In the genomic region with DNA sequence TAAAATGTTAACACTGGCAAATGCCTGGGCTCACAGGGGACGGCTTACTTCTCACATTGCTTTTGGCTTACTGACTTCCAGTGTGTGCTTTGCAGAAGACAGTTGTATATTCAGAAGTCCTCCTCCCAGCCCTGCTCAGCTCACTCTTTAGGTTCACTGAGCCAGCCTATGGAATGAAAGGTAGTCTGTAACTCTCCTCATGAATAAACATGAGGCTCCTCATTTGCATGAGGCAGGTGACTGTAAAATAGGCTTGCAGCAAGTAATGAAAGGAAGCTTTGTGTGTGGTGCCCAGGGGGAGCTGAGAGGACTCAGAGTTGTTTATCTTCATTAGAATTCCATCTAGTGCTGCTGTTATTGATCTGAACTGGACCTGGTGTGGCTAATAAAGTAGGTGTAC, we compare ENCODE assay signal across 12 mouse cellular contexts.
DNase-seq lines count a peak whose midpoint lies in the region; ATAC-seq and TF ChIP-seq lines count a peak whose summit lies in the region.
"Had no signal": no experiment of that assay in that cellular context is flagged by ENCODE, and none has a peak within 500 bp of the region (broad histone marks: within the 10 kb centered on the region; RNA-seq: fewer than 3 reads in every experiment).

No protein-coding gene starts in this region.

- no peak overlapping the region for H3K4me3 ChIP-seq in kidney, embryonic 15.5 days (replicated peaks)
- no peak overlapping the region for H3K4me3 ChIP-seq in kidney, adult 2 months (ENCODE audit: insufficient read depth, low read depth, low read length)
- H3K4me3 ChIP-seq in forebrain, embryonic 11.5 days (ENCODE audit: low read depth, low read length): no peak overlapping the region
- H3K4me3 ChIP-seq in hindbrain, embryonic 15.5 days: no peak overlapping the region
- H3K4me3 ChIP-seq in neural tube, embryonic 12.5 days: no peak overlapping the region
- H3K4me3 ChIP-seq in liver, embryonic 11.5 days (ENCODE audit: low read depth, low read length): no peak overlapping the region
- H3K4me3 ChIP-seq: limb, embryonic 12.5 days had no signal

- peak; percentile 67; the same call in 1 of the 2 replicates for ATAC-seq in kidney, embryonic 15.5 days (replicated peaks; ENCODE audit: low FRiP score)
- ATAC-seq in forebrain, embryonic 11.5 days (replicated peaks; ENCODE audit: low FRiP score): peak; percentile 90
- ATAC-seq in hindbrain, embryonic 15.5 days (ENCODE audit: low FRiP score, low read depth): peak; percentile 88
- ATAC-seq in neural tube, embryonic 12.5 days (ENCODE audit: low FRiP score, low read depth): peak; percentile 93
- ATAC-seq in liver, embryonic 11.5 days (replicated peaks; ENCODE audit: low FRiP score): no peak
- ATAC-seq: liver, postnatal 0 days had no signal

- H3K9ac ChIP-seq in kidney, embryonic 15.5 days: no peak overlapping the region
- no peak overlapping the region for H3K9ac ChIP-seq in forebrain, embryonic 11.5 days (ENCODE audit: low read length)
- H3K9ac ChIP-seq in hindbrain, embryonic 15.5 days: no peak overlapping the region
- H3K9ac ChIP-seq in neural tube, embryonic 12.5 days: no peak overlapping the region
- H3K9ac ChIP-seq in liver, embryonic 11.5 days (ENCODE audit: low read depth, low read length): no peak overlapping the region
- H3K9ac ChIP-seq: limb, embryonic 12.5 days; liver, postnatal 0 days had no signal

- H3K36me3 ChIP-seq in kidney, embryonic 15.5 days: no peaks in the 10 kb centered on the region
- no peaks in the 10 kb centered on the region for H3K36me3 ChIP-seq in kidney, adult 2 months (ENCODE audit: control insufficient read depth, insufficient read depth, low read length)
- H3K36me3 ChIP-seq in forebrain, embryonic 11.5 days (ENCODE audit: control insufficient read depth, insufficient read depth, low read length): no peaks in the 10 kb centered on the region
- no peaks in the 10 kb centered on the region for H3K36me3 ChIP-seq in hindbrain, embryonic 15.5 days
- H3K36me3 ChIP-seq in neural tube, embryonic 12.5 days: no peaks in the 10 kb centered on the region
- no peaks in the 10 kb centered on the region for H3K36me3 ChIP-seq in liver, embryonic 11.5 days (ENCODE audit: control insufficient read depth, insufficient read depth, low read length)
- H3K36me3 ChIP-seq: limb, embryonic 12.5 days had no signal

- TF ChIP-seq POLR2A in kidney, adult 2 months (IDR thresholded peaks at IDR 0.05; ENCODE audit: low read depth, low read length): no peak

- H3K27ac ChIP-seq in kidney, embryonic 15.5 days: no peak overlapping the region
- H3K27ac ChIP-seq in kidney, adult 2 months (ENCODE audit: insufficient read depth, low read depth, low read length): no peak overlapping the region
- H3K27ac ChIP-seq in forebrain, embryonic 11.5 days (ENCODE audit: low read depth, low read length): no peak overlapping the region; the same call in 1 of the 2 replicates
- peak overlapping the region; percentile 50; the same call in 1 of the 2 replicates for H3K27ac ChIP-seq in hindbrain, embryonic 15.5 days (replicated peaks)
- no peak overlapping the region for H3K27ac ChIP-seq in neural tube, embryonic 12.5 days
- no peak overlapping the region for H3K27ac ChIP-seq in liver, embryonic 11.5 days (ENCODE audit: low read depth, low read length)
- H3K27ac ChIP-seq: limb, embryonic 12.5 days had no signal

- WGBS in kidney, embryonic 15.5 days: 88% methylated on average over 1 of the region's 1 CpGs
- 67% methylated on average over 1 of the region's 1 CpGs for WGBS in kidney, adult 2 months
- 35% methylated on average over 1 of the region's 1 CpGs for WGBS in forebrain, embryonic 11.5 days
- WGBS in hindbrain, embryonic 15.5 days: 33% methylated on average over 1 of the region's 1 CpGs
- WGBS in neural tube, embryonic 12.5 days: 42% methylated on average over 1 of the region's 1 CpGs
- WGBS in liver, embryonic 11.5 days: 83% methylated on average over 1 of the region's 1 CpGs

- no peak overlapping the region for H3K4me2 ChIP-seq in kidney, embryonic 15.5 days
- no peak overlapping the region for H3K4me2 ChIP-seq in forebrain, embryonic 11.5 days (ENCODE audit: low read depth, low read length, severe bottlenecking)
- H3K4me2 ChIP-seq in hindbrain, embryonic 15.5 days: no peak overlapping the region
- no peak overlapping the region for H3K4me2 ChIP-seq in neural tube, embryonic 12.5 days (replicated peaks)
- H3K4me2 ChIP-seq in liver, embryonic 11.5 days: no peak overlapping the region
- H3K4me2 ChIP-seq: limb, embryonic 12.5 days had no signal

- no peaks in the 10 kb centered on the region for H3K9me3 ChIP-seq in kidney, embryonic 15.5 days (replicated peaks)
- H3K9me3 ChIP-seq in forebrain, embryonic 11.5 days (ENCODE audit: control insufficient read depth, low read length): no peaks in the 10 kb centered on the region
- no peaks in the 10 kb centered on the region for H3K9me3 ChIP-seq in hindbrain, embryonic 15.5 days
- H3K9me3 ChIP-seq in neural tube, embryonic 12.5 days: no peaks in the 10 kb centered on the region
- H3K9me3 ChIP-seq in liver, embryonic 11.5 days (ENCODE audit: control insufficient read depth, low read length): no peaks in the 10 kb centered on the region
- H3K9me3 ChIP-seq: limb, embryonic 12.5 days had no signal

- no peak for TF ChIP-seq CTCF in kidney, adult 2 months (conservative IDR thresholded peaks at IDR 0.05; ENCODE audit: insufficient read depth, insufficient read length, low read depth, low read length)

- DNase-seq in kidney, adult 2 months: no peak
- peak; percentile 57 for DNase-seq in forebrain, embryonic 11.5 days (ENCODE audit: low spot score)
- DNase-seq in liver, embryonic 11.5 days (ENCODE audit: low spot score): no peak
- no peak for DNase-seq in adrenal gland, adult 8-10 months
- no peak for DNase-seq in lung, postnatal 36 days
- DNase-seq: cerebellum, adult 11 months; kidney, postnatal 25 days; liver, postnatal 0 days had no signal

- H3K27me3 ChIP-seq in kidney, embryonic 15.5 days: no peaks in the 10 kb centered on the region
- H3K27me3 ChIP-seq in kidney, adult 2 months (replicated peaks; ENCODE audit: control insufficient read depth, insufficient read depth, low read length): no peaks in the 10 kb centered on the region
- H3K27me3 ChIP-seq in forebrain, embryonic 11.5 days (ENCODE audit: control insufficient read depth, insufficient read depth, low read length): no peaks in the 10 kb centered on the region
- no peaks in the 10 kb centered on the region for H3K27me3 ChIP-seq in hindbrain, embryonic 15.5 days
- no peaks in the 10 kb centered on the region for H3K27me3 ChIP-seq in neural tube, embryonic 12.5 days (replicated peaks)
- H3K27me3 ChIP-seq in liver, embryonic 11.5 days (replicated peaks; ENCODE audit: control insufficient read depth, insufficient read depth, low read length): no peaks in the 10 kb centered on the region
- H3K27me3 ChIP-seq: limb, embryonic 12.5 days had no signal

- H3K4me1 ChIP-seq in kidney, embryonic 15.5 days: no peaks in the 10 kb centered on the region
- no peaks in the 10 kb centered on the region for H3K4me1 ChIP-seq in kidney, adult 2 months (ENCODE audit: control insufficient read depth, insufficient read depth, low read length)
- peaks cover 5% of the 10 kb centered on the region; the same call in 1 of the 2 replicates for H3K4me1 ChIP-seq in forebrain, embryonic 11.5 days (replicated peaks; ENCODE audit: control insufficient read depth, insufficient read depth, low read length)
- peaks cover 21% of the 10 kb centered on the region for H3K4me1 ChIP-seq in hindbrain, embryonic 15.5 days (replicated peaks)
- peaks cover 21% of the 10 kb centered on the region; the same call in 1 of the 2 replicates for H3K4me1 ChIP-seq in neural tube, embryonic 12.5 days
- no peaks in the 10 kb centered on the region for H3K4me1 ChIP-seq in liver, embryonic 11.5 days (replicated peaks; ENCODE audit: control insufficient read depth, insufficient read depth, low read length)
- H3K4me1 ChIP-seq: limb, embryonic 12.5 days had no signal
